Mouse (Mus musculus) forebrain, embryonic 10.5 days (tissue): ENCODE data around the gene Gm37240. TPM values are rescaled to one million over a fixed set of nuclear protein-coding genes. Genes with fewer than 3 reads are reported as not detected.

Experiments used
- DNase-seq: peaks from one replicate; pipeline ENCODE4 v3.0.0-alpha.2; 2017; ENCODE audit warnings: low spot score; ENCODE audit errors: extremely low spot score
- H3K27ac ChIP-seq: fragments of 300-500 bp; sonication (generic); 2 replicates; pipeline ENCODE4 v1.5.1; 2016; ENCODE audit warnings: mild to moderate bottlenecking
- H3K27me3 ChIP-seq: fragments of 300-500 bp; sonication (generic); 2 replicates; pipeline ENCODE4 v1.6.1; 2016; ENCODE audit warnings: mild to moderate bottlenecking; ENCODE audit not compliant: poor library complexity, severe bottlenecking
- H3K36me3 ChIP-seq: fragments of 300-500 bp; sonication (generic); replicated peaks from 2 replicates; pipeline ENCODE4 v1.6.1; 2016; ENCODE audit warnings: mild to moderate bottlenecking, moderate library complexity
- H3K4me1 ChIP-seq: fragments of 300-500 bp; sonication (generic); 2 replicates; pipeline ENCODE4 v1.6.1; 2016
- H3K4me3 ChIP-seq: fragments of 300-500 bp; sonication (generic); 2 replicates; pipeline ENCODE4 v1.5.1; 2016; ENCODE audit warnings: mild to moderate bottlenecking, moderate library complexity
- H3K9me3 ChIP-seq: fragments of 300-500 bp; sonication (generic); 2 replicates; pipeline ENCODE4 v1.6.1; 2016; ENCODE audit warnings: mild to moderate bottlenecking, moderate library complexity
- WGBS: fragments of 180-500 bp; shearing (Covaris S2); methylation state at CpG from one replicate; pipeline ENCODE4 v1.1.7; 2016; 5-methylcytosine and 5-hydroxymethylcytosine counted together
- polyA plus RNA-seq: library from polyadenylated mRNA; unstranded; fragments of >200 nt; fragmentation: Nextera tagmentation; extraction: Ambion mirVana; gene quantifications from 2 replicates; pipeline ENCODE4 v1.2.1, GENCODE M21; 2016

Gm37240 gene
- polyA plus RNA-seq, 1 experiment from 2014 or later = 0.77 TPM

- Histone ChIP-seq H3K27ac (peak overlapping the region; percentile 65), H3K27me3 (no peaks in the 10 kb centered on the region), H3K36me3 (no peaks in the 10 kb centered on the region), H3K4me1 (peaks cover 14% of the 10 kb centered on the region), H3K9me3 (no peaks in the 10 kb centered on the region), H3K4me3 (no peak overlapping the region)
- WGBS = 46% methylated on average over 7 of the region's 7 CpGs
- no peak for DNase-seq
Observed at GRCm38 (mm10) chr3:85681136-85681535, 206.2 kb downstream of the Gm37240 start.

- 89% methylated on average over 5 of the region's 5 CpGs for WGBS
- Histone ChIP-seq H3K4me3 (no peak overlapping the region), H3K36me3 (no peaks in the 10 kb centered on the region), H3K27me3 (no peaks in the 10 kb centered on the region), H3K9me3 (no peaks in the 10 kb centered on the region), H3K4me1 (peaks cover 14% of the 10 kb centered on the region), H3K27ac (no peak overlapping the region)
- DNase-seq = no peak
Observed at GRCm38 (mm10) chr3:85679960-85680359, 207.4 kb downstream of the Gm37240 start.

GRCm38 (mm10) chr3:85679312-85679933 lies 207.9 kb downstream of the Gm37240 start:
- no peaks in the 10 kb centered on the region for H3K27me3 ChIP-seq
- DNase-seq = no peak
- no peaks in the 10 kb centered on the region for H3K9me3 ChIP-seq
- H3K4me3 ChIP-seq = no peak overlapping the region
- peaks cover 14% of the 10 kb centered on the region for H3K4me1 ChIP-seq
- no peaks in the 10 kb centered on the region for H3K36me3 ChIP-seq
- H3K27ac ChIP-seq = no peak overlapping the region
- 88% methylated on average over 8 of the region's 8 CpGs for WGBS

- WGBS = 85% methylated on average over 3 of the region's 3 CpGs
- Histone ChIP-seq H3K27ac (no peak overlapping the region), H3K27me3 (no peaks in the 10 kb centered on the region), H3K4me1 (peaks cover 14% of the 10 kb centered on the region), H3K4me3 (no peak overlapping the region), H3K9me3 (no peaks in the 10 kb centered on the region), H3K36me3 (no peaks in the 10 kb centered on the region)
- no peak for DNase-seq
Observed at GRCm38 (mm10) chr3:85677952-85678351, 209.4 kb downstream of the Gm37240 start.

GRCm38 (mm10) chr3:85677133-85677532 lies 210.2 kb downstream of the Gm37240 start:
- Histone ChIP-seq H3K27ac (no peak overlapping the region), H3K27me3 (no peaks in the 10 kb centered on the region), H3K36me3 (no peaks in the 10 kb centered on the region), H3K4me1 (peaks cover 10% of the 10 kb centered on the region), H3K4me3 (no peak overlapping the region), H3K9me3 (no peaks in the 10 kb centered on the region)
- DNase-seq = no peak
- 82% methylated on average over 8 of the region's 8 CpGs for WGBS

GRCm38 (mm10) chr3:85669844-85670243 lies 217.5 kb downstream of the Gm37240 start:
- Histone ChIP-seq H3K4me3 (no peak overlapping the region), H3K27ac (no peak overlapping the region), H3K36me3 (no peaks in the 10 kb centered on the region), H3K4me1 (no peaks in the 10 kb centered on the region), H3K27me3 (no peaks in the 10 kb centered on the region), H3K9me3 (no peaks in the 10 kb centered on the region)
- 92% methylated on average over 6 of the region's 6 CpGs for WGBS
- DNase-seq = no peak

- DNase-seq = no peak
- Histone ChIP-seq H3K27ac (no peak overlapping the region), H3K27me3 (no peaks in the 10 kb centered on the region), H3K36me3 (no peaks in the 10 kb centered on the region), H3K9me3 (no peaks in the 10 kb centered on the region), H3K4me1 (no peaks in the 10 kb centered on the region), H3K4me3 (no peak overlapping the region)
- WGBS = 95% methylated on average over 6 of the region's 6 CpGs
Observed at GRCm38 (mm10) chr3:85667683-85668082, 219.6 kb downstream of the Gm37240 start.

- no peak for DNase-seq
- H3K4me3 ChIP-seq = no peak overlapping the region
- no peaks in the 10 kb centered on the region for H3K27me3 ChIP-seq
- no peaks in the 10 kb centered on the region for H3K4me1 ChIP-seq
- H3K27ac ChIP-seq = no peak overlapping the region
- H3K9me3 ChIP-seq = no peaks in the 10 kb centered on the region
- H3K36me3 ChIP-seq = no peaks in the 10 kb centered on the region
- 91% methylated on average over 12 of the region's 12 CpGs for WGBS
Observed at GRCm38 (mm10) chr3:85666736-85667135, 220.6 kb downstream of the Gm37240 start.

GRCm38 (mm10) chr3:85666166-85666565 lies 221.2 kb downstream of the Gm37240 start:
- DNase-seq = no peak
- no peak overlapping the region for H3K27ac ChIP-seq

GRCm38 (mm10) chr3:85664591-85665171 lies 222.6 kb downstream of the Gm37240 start:
- DNase-seq = no peak
- Histone ChIP-seq H3K4me1 (no peaks in the 10 kb centered on the region), H3K9me3 (no peaks in the 10 kb centered on the region), H3K36me3 (no peaks in the 10 kb centered on the region), H3K27me3 (no peaks in the 10 kb centered on the region), H3K27ac (no peak overlapping the region), H3K4me3 (no peak overlapping the region)
- WGBS = 90% methylated on average over 10 of the region's 10 CpGs

More at GRCm38 (mm10) chr3:85666166-85666565, 221.2 kb downstream of the Gm37240 start:
- Histone ChIP-seq H3K36me3 (no peaks in the 10 kb centered on the region), H3K9me3 (no peaks in the 10 kb centered on the region), H3K4me3 (no peak overlapping the region), H3K4me1 (no peaks in the 10 kb centered on the region), H3K27me3 (no peaks in the 10 kb centered on the region)
- WGBS = 83% methylated on average over 3 of the region's 3 CpGs

- Histone ChIP-seq H3K27ac (peak overlapping the region; percentile 40; the same call in 1 of the 2 replicates), H3K4me3 (no peak overlapping the region), H3K9me3 (no peaks in the 10 kb centered on the region), H3K4me1 (no peaks in the 10 kb centered on the region), H3K36me3 (no peaks in the 10 kb centered on the region), H3K27me3 (no peaks in the 10 kb centered on the region)
- WGBS = 76% methylated on average over 5 of the region's 5 CpGs
- no peak for DNase-seq
Observed at GRCm38 (mm10) chr3:85663826-85664225, 223.5 kb downstream of the Gm37240 start.

- H3K27me3 ChIP-seq = no peaks in the 10 kb centered on the region
- no peak for DNase-seq
- 90% methylated on average over 10 of the region's 10 CpGs for WGBS
Observed at GRCm38 (mm10) chr3:85661926-85662813, 225.1 kb downstream of the Gm37240 start.

GRCm38 (mm10) chr3:85659681-85660080 lies 227.6 kb downstream of the Gm37240 start:
- DNase-seq = no peak
- peaks cover 6% of the 10 kb centered on the region; the same call in 1 of the 2 replicates for H3K36me3 ChIP-seq
- H3K27me3 ChIP-seq = no peaks in the 10 kb centered on the region
- H3K9me3 ChIP-seq = no peaks in the 10 kb centered on the region
- peaks cover 8% of the 10 kb centered on the region for H3K4me1 ChIP-seq
- H3K4me3 ChIP-seq = no peak overlapping the region
- 92% methylated on average over 7 of the region's 7 CpGs for WGBS
- no peak overlapping the region for H3K27ac ChIP-seq

More at GRCm38 (mm10) chr3:85661926-85662813, 225.1 kb downstream of the Gm37240 start:
- Histone ChIP-seq H3K4me1 (peaks cover under 1% of the 10 kb centered on the region; the same call in 1 of the 2 replicates), H3K36me3 (no peaks in the 10 kb centered on the region), H3K9me3 (no peaks in the 10 kb centered on the region), H3K27ac (no peak overlapping the region), H3K4me3 (no peak overlapping the region)
